Mouse (Mus musculus) stomach, postnatal 0 days (tissue): Measurements from ENCODE around the gene Eif2ak2. TPM values are rescaled to one million over a fixed set of nuclear protein-coding genes. Genes with fewer than 3 reads are reported as not detected.

Source experiments
- ATAC-seq: fragments of 200-750 bp; cut with Nextera tagmentation; 2 replicates; pipeline ENCODE4 v1.8.0; 2017; ENCODE audit not compliant: low FRiP score, low TSS enrichment
- DNase-seq: peaks from one replicate; pipeline ENCODE4 v3.0.0-alpha.2; 2016; ENCODE audit warnings: low spot score
- H3K27ac ChIP-seq: fragments of 300-500 bp; sonication (generic); replicated peaks from 2 replicates; pipeline ENCODE4 v1.5.1; 2014; ENCODE audit warnings: mild to moderate bottlenecking, control low read depth
- H3K27me3 ChIP-seq: fragments of 300-500 bp; sonication (generic); 2 replicates; pipeline ENCODE4 v1.6.1; 2014; ENCODE audit warnings: low read length; ENCODE audit not compliant: control insufficient read depth, insufficient read depth
- H3K36me3 ChIP-seq: fragments of 300-500 bp; sonication (generic); 2 replicates; pipeline ENCODE4 v1.6.1; 2014; ENCODE audit warnings: low read length, mixed read lengths; ENCODE audit not compliant: control insufficient read depth, insufficient read depth
- H3K4me1 ChIP-seq: fragments of 300-500 bp; sonication (generic); replicated peaks from 2 replicates; pipeline ENCODE4 v1.6.1; 2014; ENCODE audit warnings: antibody characterized with exemption; ENCODE audit not compliant: control insufficient read depth, insufficient read depth
- H3K4me2 ChIP-seq: fragments of 300-500 bp; sonication (generic); replicated peaks from 2 replicates; pipeline ENCODE4 v1.6.1; 2014; ENCODE audit warnings: low read depth, mild to moderate bottlenecking, control low read depth, moderate library complexity
- H3K4me3 ChIP-seq: fragments of 300-500 bp; sonication (generic); 2 replicates; pipeline ENCODE4 v1.5.1; 2014; ENCODE audit warnings: low read depth, low read length, control low read depth
- H3K9ac ChIP-seq: fragments of 300-500 bp; sonication (generic); 2 replicates; pipeline ENCODE4 v1.6.1; 2014; ENCODE audit warnings: mild to moderate bottlenecking, low read length, control low read depth, mixed read lengths
- H3K9me3 ChIP-seq: fragments of 300-500 bp; sonication (generic); 2 replicates; pipeline ENCODE4 v1.6.1; 2016; ENCODE audit warnings: low read length; ENCODE audit not compliant: control insufficient read depth
- CTCF ChIP-seq: IDR thresholded peaks from 2 replicates; pipeline ENCODE4 v1.5.1; 2016; ENCODE audit warnings: antibody characterized with exemption, low read depth, mild to moderate bottlenecking, moderate library complexity
- EP300 ChIP-seq: optimal IDR thresholded peaks from 2 replicates; pipeline ENCODE3; 2016; ENCODE audit warnings: antibody characterized with exemption
- WGBS: fragments of 180-500 bp; shearing (Covaris S2); extraction: QIAGEN DNeasy Blood & Tissue Kit; methylation state at CpG from one replicate; pipeline ENCODE4 v1.1.7; 2014; 5-methylcytosine and 5-hydroxymethylcytosine counted together
- polyA plus RNA-seq: library from polyadenylated mRNA; unstranded; fragments of >200 nt; fragmentation: Nextera tagmentation; extraction: Ambion mirVana; gene quantifications from 2 replicates; pipeline ENCODE4 v1.2.1, GENCODE M21; 2015

Gene Eif2ak2
- polyA plus RNA-seq, 1 experiment from 2014 or later: 12.4 TPM

GRCm38 (mm10) chr17:78891020-78891419 lies 8.6 kb upstream of the Eif2ak2 start:
- Histone ChIP-seq H3K4me2 (no peak overlapping the region), H3K9ac (no peak overlapping the region), H3K27ac (no peak overlapping the region), H3K36me3 (no peaks in the 10 kb centered on the region), H3K4me1 (no peaks in the 10 kb centered on the region), H3K9me3 (no peaks in the 10 kb centered on the region), H3K4me3 (no peak overlapping the region), H3K27me3 (no peaks in the 10 kb centered on the region)
- no peak for TF ChIP-seq EP300
- TF ChIP-seq CTCF: no peak
- WGBS: 82% methylated on average over 9 of the region's 9 CpGs
- no peak for ATAC-seq
- DNase-seq: no peak

- Histone ChIP-seq H3K27ac (no peak overlapping the region), H3K36me3 (no peaks in the 10 kb centered on the region), H3K9me3 (no peaks in the 10 kb centered on the region), H3K9ac (no peak overlapping the region), H3K4me3 (no peak overlapping the region), H3K4me1 (no peaks in the 10 kb centered on the region), H3K4me2 (no peak overlapping the region), H3K27me3 (no peaks in the 10 kb centered on the region)
- TF ChIP-seq CTCF (no peak), EP300 (no peak)
- WGBS: 52% methylated on average over 3 of the region's 3 CpGs
- ATAC-seq: no peak
- no peak for DNase-seq
Measured at GRCm38 (mm10) chr17:78889184-78889583, 6.8 kb upstream of the Eif2ak2 start.

- Histone ChIP-seq H3K27me3 (no peaks in the 10 kb centered on the region), H3K4me2 (no peak overlapping the region), H3K9me3 (no peaks in the 10 kb centered on the region), H3K9ac (no peak overlapping the region), H3K36me3 (no peaks in the 10 kb centered on the region), H3K27ac (no peak overlapping the region), H3K4me1 (no peaks in the 10 kb centered on the region), H3K4me3 (no peak overlapping the region)
- WGBS: 75% methylated on average over 4 of the region's 4 CpGs
- no peak for DNase-seq
- TF ChIP-seq EP300: no peak
- TF ChIP-seq CTCF: no peak
- no peak for ATAC-seq
Measured at GRCm38 (mm10) chr17:78888554-78888953, 6.2 kb upstream of the Eif2ak2 start.

DNA sequence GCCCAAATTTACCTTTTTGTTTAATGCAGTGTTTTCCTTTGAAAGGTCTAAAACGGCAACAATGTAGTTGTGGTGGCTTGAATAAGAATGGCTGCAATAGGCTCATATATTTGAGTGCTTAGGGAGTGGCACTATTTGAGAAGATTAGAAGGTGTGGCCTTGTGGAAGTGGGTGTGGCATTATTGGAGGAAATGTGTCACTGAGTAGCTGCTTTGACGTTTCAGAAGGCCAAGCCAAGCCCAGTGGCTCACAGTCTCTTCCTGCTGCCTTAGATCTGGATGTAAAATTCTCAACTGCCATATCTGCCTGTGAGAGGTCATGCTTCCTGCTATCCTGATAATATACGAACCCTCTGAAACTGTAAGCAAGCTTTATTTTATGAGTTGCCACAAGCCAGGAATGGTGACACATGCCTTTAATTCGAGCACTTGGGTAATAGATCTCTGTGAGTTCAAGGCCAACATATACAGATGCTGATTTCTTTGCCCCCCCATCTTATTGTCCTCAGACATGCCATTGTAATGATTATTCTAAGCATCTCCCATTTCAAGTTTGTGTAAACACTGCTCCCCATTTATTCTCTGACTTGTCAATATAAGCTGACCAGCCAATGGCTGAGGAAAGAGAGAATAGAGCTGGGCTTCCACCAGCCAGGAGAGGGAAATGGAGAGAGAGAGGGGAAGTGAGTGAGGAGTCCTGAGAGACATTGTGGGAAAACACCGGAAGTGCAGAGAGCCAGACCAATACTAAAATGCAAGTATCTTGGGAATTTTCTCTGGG lies 3.1 kb upstream of the Eif2ak2 start:
- 74% methylated on average over 5 of the region's 5 CpGs for WGBS
- H3K4me3 ChIP-seq: no peak overlapping the region
- H3K36me3 ChIP-seq: no peaks in the 10 kb centered on the region
- TF ChIP-seq CTCF (no peak), EP300 (no peak)
- ATAC-seq: no peak
- H3K9ac ChIP-seq: no peak overlapping the region
- H3K4me1 ChIP-seq: 0 out of 2 replicates have a peak, but pooled peaks cover 2% of the 10 kb centered on the region
- no peaks in the 10 kb centered on the region for H3K27me3 ChIP-seq
- H3K4me2 ChIP-seq: no peak overlapping the region
- H3K27ac ChIP-seq: no peak overlapping the region
- no peaks in the 10 kb centered on the region for H3K9me3 ChIP-seq
- DNase-seq: no peak

DNA sequence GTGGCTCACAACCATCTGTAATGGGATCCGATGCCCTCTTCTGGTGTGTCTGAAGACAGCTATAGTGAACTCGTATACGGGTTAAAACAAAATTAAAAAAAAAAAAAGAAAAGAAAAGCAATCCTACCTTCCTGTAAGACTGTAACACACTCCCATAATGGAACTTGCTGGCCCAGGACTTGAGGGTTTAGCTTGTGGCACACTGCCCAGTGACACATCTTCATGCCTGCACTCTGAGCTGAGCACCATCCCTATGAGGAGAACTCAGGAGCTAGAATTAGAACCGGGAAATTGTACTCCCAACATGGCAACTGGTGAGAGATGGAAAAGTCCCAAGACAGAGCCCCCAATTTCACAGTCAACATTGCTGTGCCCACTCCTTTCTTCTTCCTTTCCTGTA lies 918 bp upstream of the Eif2ak2 start:
- H3K9ac ChIP-seq: no peak overlapping the region
- no peak overlapping the region; the same call in 1 of the 2 replicates for H3K27ac ChIP-seq
- no peak for DNase-seq
- H3K27me3 ChIP-seq: no peaks in the 10 kb centered on the region
- no peak overlapping the region for H3K4me2 ChIP-seq
- TF ChIP-seq CTCF (no peak), EP300 (no peak)
- WGBS: 94% methylated on average over 4 of the region's 4 CpGs
- H3K9me3 ChIP-seq: no peaks in the 10 kb centered on the region
- no peaks in the 10 kb centered on the region for H3K36me3 ChIP-seq
- no peak overlapping the region for H3K4me3 ChIP-seq
- H3K4me1 ChIP-seq: 0 out of 2 replicates have a peak, but pooled peaks cover 2% of the 10 kb centered on the region
- no peak for ATAC-seq

GRCm38 (mm10) chr17:78881878-78882304 lies 482 bp downstream of the Eif2ak2 start:
- Histone ChIP-seq H3K27me3 (no peaks in the 10 kb centered on the region), H3K9me3 (no peaks in the 10 kb centered on the region), H3K9ac (peak overlapping the region; percentile 85), H3K27ac (peak overlapping the region; percentile 90), H3K4me2 (peak overlapping the region; percentile 69), H3K4me1 (0 out of 2 replicates have a peak, but pooled peaks cover 2% of the 10 kb centered on the region), H3K4me3 (peak overlapping the region; percentile 69), H3K36me3 (peaks cover 7% of the 10 kb centered on the region; the same call in 1 of the 2 replicates)
- 13% methylated on average over 4 of the region's 7 CpGs for WGBS
- no peak for TF ChIP-seq EP300
- no peak for TF ChIP-seq CTCF
- DNase-seq (peak; percentile 60), ATAC-seq (peak; percentile 47)
